Mouse (Mus musculus): ENCODE measurements at regions not wholly inside any gene's neighbourhood (a gene's known extent, or its start where the extent isn't known, plus 50 kb on each side); places are given as distances from the start of the nearest gene placed in this dataset.
A peak's percentile ranks its signal among the peaks of the same experiment; 100 is the strongest.

DNA sequence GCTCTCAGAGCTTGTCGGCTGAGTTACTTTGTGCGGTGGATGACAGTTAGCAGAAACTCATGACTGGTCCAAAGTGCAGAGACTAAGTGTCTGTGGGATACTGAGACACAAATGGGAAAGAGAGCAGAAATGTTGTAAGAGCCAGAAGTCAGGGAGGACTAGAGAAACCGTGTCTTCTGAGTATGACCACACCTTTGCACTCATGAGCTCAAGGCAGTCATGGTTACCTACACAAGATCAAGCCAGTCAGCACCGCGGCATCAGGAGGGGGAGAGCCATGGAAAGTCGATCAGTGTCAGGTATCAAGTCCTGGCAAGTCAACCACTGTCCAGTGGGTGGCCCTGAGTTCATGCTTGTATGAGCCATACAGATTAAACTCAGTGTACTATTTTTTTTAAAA, 311.5 kb upstream of the Gcfc2 start:
- H3K27ac ChIP-seq = no peak overlapping the region
- TF ChIP-seq CTCF (conservative IDR thresholded peaks at IDR 0.05) = no peak
- H3K4me3 ChIP-seq = no peak overlapping the region
- no peak for DNase-seq (ENCODE audit: low spot score in 2 of 2)

DNA sequence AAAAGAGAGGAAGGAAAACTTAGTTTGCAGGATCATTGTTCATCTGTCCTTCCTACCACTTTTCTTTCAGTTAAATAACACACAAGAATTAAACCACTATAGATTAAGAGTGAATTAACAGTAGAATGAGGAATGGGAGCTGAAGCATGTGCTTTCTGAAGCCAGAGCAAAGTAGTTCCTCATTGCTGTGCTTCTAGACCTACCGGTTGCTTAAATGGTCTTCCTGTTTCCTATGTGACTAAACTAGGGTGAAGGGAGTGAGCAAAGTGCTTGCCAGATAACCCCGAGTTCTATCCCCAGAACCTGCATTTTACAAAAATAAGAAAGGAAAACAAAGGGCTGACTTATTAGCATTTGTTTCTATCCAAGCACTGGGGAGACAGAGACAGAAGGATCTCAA, 305.5 kb upstream of the Gcfc2 start:
- H3K27ac ChIP-seq = no peak overlapping the region
- DNase-seq (ENCODE audit: low spot score in 2 of 2) = no peak
- H3K4me3 ChIP-seq = no peak overlapping the region
- no peak for TF ChIP-seq CTCF (conservative IDR thresholded peaks at IDR 0.05)

DNA sequence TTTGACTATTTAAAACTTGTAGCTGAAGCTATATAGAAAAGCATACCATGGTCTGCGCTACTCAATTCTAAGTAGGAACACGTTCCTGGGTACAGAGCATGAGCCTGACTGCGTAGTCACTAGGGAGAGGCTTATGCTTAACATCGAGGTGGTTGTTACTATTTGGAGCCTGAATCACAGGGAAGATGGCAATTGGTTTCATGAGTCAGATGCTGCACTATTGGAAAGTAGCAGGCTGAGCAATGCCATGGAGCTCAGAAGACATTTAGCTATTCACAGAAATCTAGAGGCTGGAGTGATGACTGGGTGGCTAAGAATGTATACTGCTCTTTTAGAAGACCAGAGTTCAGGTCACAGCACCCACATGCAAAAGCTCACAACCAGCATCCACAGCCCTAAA, 302.4 kb upstream of the Gcfc2 start:
- no peak for TF ChIP-seq CTCF (conservative IDR thresholded peaks at IDR 0.05)
- H3K4me3 ChIP-seq = no peak overlapping the region

DNA sequence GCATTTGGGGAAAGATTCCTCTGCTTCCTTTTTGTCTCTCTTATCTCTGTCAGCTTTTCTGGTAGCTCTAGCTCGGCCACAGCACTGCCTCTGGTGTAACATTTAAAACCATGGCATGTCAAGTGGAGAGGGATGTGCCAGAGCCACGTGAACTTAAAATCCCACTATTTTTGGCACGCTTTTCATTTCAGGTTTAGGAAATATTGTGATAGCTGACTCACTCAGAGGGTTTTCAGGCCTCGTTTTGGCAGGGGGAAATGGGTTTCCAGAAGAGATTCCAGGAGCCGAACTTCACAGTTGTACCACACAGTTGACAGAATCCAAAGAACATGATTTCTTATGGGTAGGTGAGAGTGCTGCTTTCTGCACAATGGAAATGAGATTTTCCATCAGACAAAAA, 300.8 kb upstream of the Gcfc2 start:
- TF ChIP-seq CTCF (conservative IDR thresholded peaks at IDR 0.05) = no peak
- Histone ChIP-seq H3K4me3 (no peak overlapping the region), H3K27ac (no peak overlapping the region)
- DNase-seq (ENCODE audit: low spot score in 2 of 2) = no peak

More for the DNA sequence above, 302.4 kb upstream of the Gcfc2 start:
- no peak for DNase-seq (ENCODE audit: low spot score in 2 of 2)
- H3K27ac ChIP-seq = no peak overlapping the region

DNA sequence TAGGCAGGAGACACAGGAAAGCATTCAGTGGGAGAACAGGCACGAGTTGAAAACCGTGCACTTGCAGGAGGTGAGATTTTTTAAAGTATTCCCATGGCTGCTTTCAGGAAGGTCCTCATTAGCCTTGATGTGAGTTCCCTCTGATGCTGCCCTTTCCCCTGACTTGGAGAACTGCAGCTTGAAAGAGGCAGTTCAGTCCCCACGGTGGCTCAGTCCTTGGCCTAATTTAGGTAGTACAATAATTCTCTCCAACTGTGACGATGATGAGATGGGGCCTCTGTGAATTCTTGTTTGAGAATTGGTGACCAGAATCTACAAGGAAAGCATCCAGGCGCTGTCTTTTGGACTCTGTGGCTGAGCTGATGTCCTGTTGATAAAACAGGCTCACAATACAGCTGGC, 298.5 kb upstream of the Gcfc2 start:
- Histone ChIP-seq H3K27ac (no peak overlapping the region), H3K4me3 (no peak overlapping the region)
- no peak for TF ChIP-seq CTCF (conservative IDR thresholded peaks at IDR 0.05)
- DNase-seq (ENCODE audit: low spot score in 2 of 2) = no peak

DNA sequence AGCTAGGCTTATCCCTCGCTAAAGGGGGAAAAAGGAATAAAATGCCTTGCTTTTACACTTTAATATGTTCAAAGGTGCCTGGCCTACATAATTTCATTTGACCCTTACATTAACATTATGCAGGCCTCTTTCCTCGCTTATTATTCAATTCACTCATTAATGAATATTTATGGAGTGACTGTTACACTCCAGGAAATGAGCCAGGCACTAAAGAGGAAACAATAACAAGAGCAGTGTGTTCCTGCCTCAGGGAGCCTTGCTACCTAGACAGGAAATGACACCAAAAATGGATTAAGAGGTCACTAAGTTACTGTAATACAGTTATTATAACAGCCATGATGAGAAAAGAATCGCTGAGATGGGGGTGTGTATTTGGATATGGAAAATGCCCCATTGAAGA, 289.9 kb upstream of the Gcfc2 start:
- Histone ChIP-seq H3K4me3 (no peak overlapping the region), H3K27ac (peak overlapping the region; percentile 47; the same call in 1 of the 2 replicates)
- DNase-seq (ENCODE audit: low spot score in 2 of 2) = peak in 1 of 2 experiments; percentile 4
- TF ChIP-seq CTCF (conservative IDR thresholded peaks at IDR 0.05) = no peak

DNA sequence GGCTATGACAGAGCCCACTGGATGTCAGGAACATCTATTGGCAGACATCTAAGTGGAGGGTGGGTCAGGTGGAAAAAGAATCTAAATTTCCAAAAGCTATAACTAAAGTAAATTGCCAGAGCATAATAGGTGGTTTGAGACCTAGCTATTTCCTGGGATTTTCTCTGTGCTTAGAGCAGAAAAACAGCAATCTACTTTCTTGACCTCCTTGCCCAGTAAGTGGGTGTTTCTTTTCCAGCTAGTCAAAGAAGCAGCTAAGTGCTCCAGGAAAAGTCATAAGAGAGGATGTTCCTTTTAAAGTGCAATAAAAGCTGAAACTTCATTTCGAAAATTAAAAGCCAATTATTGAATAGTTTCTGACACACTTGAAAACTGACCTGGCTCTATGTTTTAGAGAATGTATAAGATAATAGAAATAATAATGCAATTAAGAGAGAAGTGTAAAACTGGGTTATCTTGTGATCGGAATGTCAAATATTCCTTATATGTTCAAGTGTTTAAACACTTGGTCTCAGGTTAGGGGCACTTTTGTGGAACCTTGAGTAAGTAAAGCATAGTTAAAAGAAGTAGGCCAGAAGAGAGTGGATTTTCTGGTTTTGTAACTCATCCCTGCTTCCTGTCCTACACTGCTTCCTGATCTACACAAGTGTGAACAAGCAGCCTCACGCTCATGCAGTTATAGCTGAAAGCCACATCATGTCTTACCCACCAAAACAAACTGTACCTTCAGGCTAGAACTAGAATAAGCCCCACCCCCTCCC, 275.7 kb upstream of the Gcfc2 start:
- TF ChIP-seq CTCF (conservative IDR thresholded peaks at IDR 0.05) = no peak
- H3K4me3 ChIP-seq = no peak overlapping the region
- H3K27ac ChIP-seq = no peak overlapping the region
- DNase-seq (ENCODE audit: low spot score in 2 of 2) = no peak

DNA sequence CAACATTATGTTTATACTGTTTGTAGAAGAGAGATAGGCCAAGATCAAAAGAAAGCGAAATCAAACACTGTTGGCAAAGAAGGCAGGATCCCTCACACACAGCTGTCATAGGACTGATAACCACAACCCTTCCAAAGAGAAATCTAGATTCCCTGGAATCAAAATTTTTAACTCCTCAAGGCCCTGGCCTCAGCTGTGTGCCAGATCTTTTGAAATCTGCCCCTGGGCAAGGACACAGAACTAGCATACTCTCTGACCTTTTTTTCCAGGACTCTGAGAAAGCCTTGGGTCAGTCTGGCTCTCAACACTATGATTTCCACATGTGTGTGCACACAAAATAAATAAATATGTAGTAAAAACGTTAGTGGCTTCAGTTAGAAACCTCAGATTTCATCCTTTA, 271.6 kb upstream of the Gcfc2 start:
- Histone ChIP-seq H3K27ac (no peak overlapping the region), H3K4me3 (no peak overlapping the region)
- no peak for TF ChIP-seq CTCF (conservative IDR thresholded peaks at IDR 0.05)
- no peak for DNase-seq (ENCODE audit: low spot score in 2 of 2)

DNA sequence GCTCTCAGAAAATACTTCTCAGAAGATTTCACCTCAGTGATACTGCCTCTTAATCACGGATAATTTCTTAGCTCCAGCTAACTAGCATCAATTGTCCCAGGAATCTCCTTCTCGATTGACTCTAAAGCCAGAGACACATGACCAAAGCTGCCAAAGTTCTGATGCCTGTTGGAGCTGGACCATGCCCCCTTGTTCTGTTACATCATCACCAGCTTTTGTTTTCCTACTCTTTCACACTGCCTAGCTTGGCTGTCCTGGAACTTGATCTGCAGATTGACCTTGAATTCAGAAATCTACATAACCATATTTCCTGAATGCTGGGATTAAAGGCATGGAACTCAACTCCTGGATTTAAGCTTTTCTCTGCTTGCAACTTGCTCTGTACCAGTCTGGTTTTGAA, 268.3 kb upstream of the Gcfc2 start:
- H3K27ac ChIP-seq = no peak overlapping the region
- TF ChIP-seq CTCF (conservative IDR thresholded peaks at IDR 0.05) = no peak
- no peak for DNase-seq (ENCODE audit: low spot score in 2 of 2)
- H3K4me3 ChIP-seq = no peak overlapping the region

DNA sequence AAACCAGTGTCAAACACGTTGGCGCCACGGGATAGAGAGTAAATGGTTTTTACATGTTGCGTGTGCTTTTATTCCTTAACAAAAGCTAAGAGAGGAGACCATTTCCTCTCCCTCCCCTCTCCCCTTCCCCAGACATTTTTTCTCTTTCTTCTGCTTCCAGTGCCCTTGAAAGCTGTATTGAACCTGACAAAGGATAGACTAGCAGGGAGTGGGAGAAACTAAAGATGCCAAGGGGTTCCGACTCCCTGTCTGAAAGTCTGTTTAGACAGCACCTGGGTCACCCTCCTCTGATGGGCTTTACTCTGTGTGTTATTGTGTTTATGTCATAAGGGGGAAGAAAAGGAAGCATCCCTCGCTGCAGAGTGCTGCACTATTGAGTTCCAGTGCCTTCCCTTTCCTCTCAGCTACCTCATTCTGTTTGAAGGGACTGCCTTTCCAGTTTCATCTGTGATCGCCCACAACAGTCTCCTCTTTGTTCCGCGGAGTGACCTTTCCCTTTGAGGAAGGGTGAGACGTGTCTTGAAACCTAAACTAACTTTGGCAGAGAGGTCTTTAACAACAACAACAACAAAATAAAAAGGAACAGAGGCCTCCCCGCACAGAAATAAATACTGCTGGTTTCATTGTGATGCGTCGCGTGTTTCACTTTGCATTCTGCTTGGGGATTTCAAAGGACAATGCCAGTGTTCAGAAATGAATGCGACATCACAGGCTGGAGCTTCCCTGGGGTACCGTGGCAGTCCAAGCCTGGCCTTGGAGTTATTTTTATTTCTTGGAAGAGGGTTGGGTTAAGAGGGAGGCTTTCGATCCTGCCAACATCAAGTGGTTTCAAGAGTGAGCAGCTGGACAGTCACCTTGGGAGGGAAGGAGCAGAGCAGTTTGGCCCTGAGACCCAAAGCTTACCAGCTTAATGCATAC, 262.7 kb upstream of the Gcfc2 start:
- H3K27ac ChIP-seq = peak overlapping the region; percentile 88
- TF ChIP-seq CTCF (conservative IDR thresholded peaks at IDR 0.05) = no peak
- H3K4me3 ChIP-seq = peak overlapping the region; percentile 26; the same call in 1 of the 2 replicates
- peak; percentile 35 to 67 for DNase-seq (ENCODE audit: low spot score in 2 of 2)

DNA sequence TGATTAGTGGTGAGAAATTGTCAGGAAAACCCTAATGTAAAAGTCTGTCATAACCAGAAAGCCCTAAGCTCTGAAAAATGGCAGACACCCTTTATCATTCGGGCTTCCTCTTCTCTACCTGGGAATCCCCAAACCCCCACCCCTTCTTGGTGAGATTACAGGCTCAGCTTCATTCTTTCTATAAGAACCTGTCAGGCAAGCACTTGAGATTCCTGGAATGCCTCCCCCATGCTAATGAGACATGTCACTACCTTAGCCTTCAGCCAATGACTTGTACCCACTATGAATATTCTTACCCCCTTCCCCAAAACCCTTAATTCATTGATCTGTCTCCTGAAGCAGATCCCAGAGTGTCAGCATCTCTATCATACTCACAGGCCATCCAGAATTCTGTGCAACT, 254.5 kb upstream of the Gcfc2 start:
- no peak for TF ChIP-seq CTCF (conservative IDR thresholded peaks at IDR 0.05)
- Histone ChIP-seq H3K27ac (no peak overlapping the region), H3K4me3 (no peak overlapping the region)
- DNase-seq (ENCODE audit: low spot score in 2 of 2) = no peak

DNA sequence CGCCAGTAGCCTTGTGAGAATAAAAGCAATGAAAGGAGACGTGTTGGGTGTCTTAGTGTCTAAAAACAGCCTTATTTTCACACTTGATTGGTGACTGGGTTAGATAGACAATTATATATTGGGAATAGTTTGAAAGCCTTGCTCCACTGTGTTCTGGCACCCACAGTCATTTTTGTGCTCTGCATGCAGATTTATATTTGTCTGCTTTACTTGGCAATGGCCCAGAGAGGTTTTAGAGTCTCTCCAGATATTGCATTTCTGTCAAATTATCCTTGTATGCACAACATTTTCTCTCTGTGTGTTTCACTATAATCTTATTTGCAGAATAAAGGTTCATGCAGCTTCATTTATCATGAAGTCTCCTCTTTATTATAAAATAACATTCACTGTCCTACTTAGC, 250.2 kb upstream of the Gcfc2 start:
- no peak for DNase-seq (ENCODE audit: low spot score in 2 of 2)
- no peak for TF ChIP-seq CTCF (conservative IDR thresholded peaks at IDR 0.05)
- Histone ChIP-seq H3K27ac (peak overlapping the region; percentile 69), H3K4me3 (no peak overlapping the region)

DNA sequence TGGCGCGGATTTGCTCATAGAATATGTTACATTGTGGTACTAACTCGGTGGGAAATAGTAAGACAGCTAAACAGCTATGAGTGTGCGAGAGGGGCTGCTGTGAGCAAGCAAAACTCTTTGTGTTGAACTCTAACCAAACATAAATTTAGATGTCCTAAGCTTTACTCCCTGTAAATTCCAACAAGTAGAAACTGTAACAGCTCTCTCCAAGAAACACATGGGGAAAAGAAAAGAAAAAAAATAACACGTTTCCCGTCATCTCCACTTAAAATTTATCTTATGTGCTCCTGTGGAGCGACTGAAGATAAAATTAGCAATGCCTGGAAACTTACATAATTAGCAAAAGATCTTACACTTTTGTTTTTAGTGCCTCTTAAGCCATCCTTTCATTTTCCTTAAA, 226.2 kb upstream of the Gcfc2 start:
- no peak overlapping the region for H3K4me3 ChIP-seq
- H3K27ac ChIP-seq = no peak overlapping the region
- TF ChIP-seq CTCF (conservative IDR thresholded peaks at IDR 0.05) = no peak
- DNase-seq (ENCODE audit: low spot score in 2 of 2) = no peak

Data from layer of hippocampus, adult 2 months (tissue).